Mouse (Mus musculus) mesoderm, embryonic 11.5 days (tissue): ENCODE measurements at regions not wholly inside any gene's neighbourhood (a gene's known extent, or its start where the extent isn't known, plus 50 kb on each side); places are given as distances from the start of the nearest gene placed in this dataset.
"Not testable (repeated sequence)": the region's sequence is repeated elsewhere in the genome, so short reads cannot be mapped to it uniquely, and the experiment has no call there.

Experiments used
- DNase-seq: peaks from one replicate; pipeline ENCODE4 v3.0.0-alpha.2; 2012; ENCODE audit warnings: low read depth, low spot score

DNA sequence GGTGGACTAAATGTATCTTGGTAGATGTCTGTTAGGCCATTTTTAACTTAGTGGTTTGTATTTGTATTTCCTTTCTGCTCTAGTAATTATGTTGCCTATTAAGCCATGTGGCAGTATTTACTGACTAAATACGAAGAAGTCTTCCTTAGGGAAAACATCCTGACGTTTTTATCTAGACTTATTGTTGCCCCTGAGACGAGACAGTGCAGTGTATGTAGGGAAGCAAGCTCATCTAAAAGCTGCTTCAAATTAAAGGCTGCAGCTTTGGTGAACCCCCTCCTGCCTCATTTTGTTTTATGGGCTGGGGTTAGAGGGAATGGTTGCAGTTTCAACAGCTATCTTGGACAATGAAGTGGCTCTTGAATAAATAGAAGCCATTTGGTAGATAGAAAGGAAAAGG, 54.6 kb upstream of the C1galt1 start:
- DNase-seq = peak; percentile 3

DNA sequence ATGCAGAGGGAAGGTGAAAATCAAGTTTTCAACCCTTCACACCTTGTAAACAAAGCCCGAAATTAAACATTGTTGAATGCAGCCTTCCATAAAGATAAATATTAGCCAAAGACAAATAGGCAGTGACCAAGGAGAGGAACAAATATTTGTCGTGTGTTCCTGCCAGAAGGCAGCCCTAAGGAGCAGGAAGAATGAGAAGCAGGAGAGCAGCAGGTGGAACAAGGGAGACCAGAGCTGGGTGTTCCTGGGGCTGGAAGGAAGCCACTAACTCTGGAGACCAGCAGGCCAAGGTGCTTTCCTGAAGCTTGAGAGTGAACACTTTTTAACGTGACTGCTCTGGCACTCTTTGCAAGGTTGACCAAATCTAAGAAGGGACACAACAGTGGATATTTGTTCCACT, 55.6 kb upstream of the C1galt1 start:
- DNase-seq = no peak

DNA sequence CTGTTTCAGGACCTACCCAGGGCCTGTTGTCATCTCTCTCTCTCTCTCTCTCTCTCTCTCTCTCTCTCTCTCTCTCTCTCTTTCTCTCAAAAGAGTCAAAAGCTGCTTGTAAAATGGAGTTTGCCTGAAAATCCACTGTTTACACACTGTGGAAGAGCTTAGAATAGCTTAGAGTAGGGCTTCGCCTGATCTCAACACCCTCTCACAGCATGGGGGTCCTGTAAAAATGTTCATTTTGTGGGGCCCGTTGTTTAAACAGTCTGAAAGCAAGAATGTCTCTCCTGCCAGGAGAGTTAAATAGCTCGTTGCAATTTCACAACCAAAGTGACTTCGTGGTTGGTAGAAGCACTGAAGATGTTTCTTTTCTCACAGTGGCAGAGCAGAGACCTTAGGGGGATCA, 59.2 kb upstream of the C1galt1 start:
- peak; percentile 6 for DNase-seq

DNA sequence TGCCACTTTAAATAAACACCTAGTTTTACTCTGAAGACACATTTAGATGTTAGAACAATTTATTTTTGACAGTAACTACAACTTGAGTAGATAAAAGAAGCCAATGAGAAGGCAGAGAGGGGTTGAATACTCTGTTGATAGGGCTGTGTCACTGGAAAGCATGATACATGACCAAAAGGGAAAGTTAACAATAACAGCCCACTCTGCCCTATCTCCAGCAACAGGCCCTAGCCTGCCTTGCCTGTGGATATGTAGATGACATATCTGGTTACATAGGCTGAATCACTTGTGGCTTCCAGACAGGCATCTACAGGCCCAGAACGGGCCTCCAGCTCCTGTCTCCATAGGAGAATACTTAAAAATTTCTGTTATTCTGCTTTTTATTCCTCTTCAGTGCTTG, 61.6 kb upstream of the C1galt1 start:
- no peak for DNase-seq

DNA sequence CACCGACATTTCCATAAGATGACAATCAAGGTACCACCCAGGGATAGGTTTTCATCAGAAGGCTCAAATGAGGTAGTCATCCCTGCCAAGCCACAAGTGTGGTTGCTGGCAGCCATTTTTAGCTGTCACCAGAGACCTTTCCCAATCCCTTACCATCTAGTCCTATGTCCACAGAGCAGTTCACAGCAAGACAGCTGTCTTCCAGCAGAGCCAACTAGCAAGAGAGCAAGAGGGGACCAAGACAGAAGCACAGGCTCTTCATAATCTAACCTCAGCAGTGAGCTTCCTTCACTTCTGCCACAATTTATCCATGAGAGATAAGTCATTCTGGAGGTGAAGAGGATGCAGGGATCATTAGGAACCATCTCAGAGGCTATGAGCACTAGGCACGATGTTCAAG, 64.7 kb upstream of the C1galt1 start:
- no peak for DNase-seq

DNA sequence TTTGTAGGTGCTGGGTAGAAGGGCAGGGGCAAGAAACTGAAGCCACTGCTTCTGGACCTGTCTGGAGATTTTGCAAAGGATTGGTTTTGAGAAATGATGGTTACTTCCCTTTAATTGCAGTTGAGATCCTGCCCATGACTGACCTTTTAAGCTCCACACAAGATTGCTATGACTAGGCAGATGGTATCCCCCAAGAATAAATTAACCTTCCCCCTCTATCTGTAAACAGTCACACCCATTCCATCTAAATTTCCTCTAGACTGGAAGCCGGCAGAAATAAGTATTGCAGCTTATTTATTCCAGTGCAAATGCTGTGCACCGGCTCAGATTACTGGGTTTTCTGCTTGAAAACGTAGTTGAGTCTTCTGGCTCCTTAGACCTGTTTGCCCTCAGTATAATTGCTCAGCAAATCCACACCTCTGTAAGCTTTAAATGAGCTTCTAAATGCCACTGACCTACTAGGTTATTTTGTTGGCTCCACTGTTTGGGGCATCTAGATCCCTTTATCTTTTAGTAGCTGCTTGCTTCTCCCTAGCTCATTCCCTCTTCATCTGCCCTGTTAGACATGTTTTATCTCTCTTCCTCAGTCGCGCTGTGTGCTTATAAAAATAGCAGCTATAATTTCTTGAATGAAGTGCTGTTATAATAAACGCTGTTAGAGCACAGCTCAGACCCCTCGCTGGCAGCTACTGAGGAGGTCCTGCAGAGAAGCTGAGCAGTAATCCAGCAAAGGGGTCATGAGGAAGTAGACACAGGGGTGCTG, 65.8 kb upstream of the C1galt1 start:
- no peak for DNase-seq

DNA sequence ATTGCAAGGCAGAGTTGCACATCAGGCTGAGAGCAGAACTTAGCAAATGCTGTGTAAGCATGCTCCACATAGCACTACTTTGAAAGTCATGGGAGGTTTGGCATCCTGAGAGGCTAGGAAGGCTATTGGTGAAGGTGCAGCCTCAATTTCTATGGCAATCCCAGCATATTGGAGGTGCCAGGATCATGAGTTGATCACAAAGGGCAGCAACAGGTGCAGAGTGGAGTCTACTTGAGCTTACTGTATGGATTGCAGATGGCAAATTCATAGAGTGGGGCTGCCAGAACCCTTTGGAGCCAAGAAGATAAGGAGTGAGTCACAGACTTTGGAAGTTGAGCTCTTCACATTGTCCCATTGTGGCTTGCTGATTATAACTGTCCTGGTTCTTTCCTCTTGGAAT, 75.4 kb upstream of the Asns start:
- DNase-seq = no peak

DNA sequence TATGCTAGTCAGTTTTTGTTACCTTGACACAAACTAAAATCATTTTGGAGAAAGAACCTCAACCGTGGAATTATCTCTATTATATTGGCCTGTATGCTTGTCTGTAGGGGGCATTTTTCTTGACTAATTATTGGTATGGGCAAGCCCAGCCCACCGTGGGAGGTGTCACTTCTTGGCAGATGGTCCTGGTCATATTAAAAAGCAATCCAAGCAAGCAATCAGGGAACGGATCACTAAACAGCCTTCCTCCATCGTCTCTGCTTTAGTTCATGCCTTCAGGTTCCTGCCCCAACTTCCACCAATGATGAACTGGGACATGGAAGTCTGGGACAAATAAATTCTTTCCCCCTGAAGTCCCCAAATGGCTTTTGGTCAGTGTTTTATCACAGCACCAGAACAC, 74.6 kb upstream of the Asns start:
- DNase-seq = no peak

DNA sequence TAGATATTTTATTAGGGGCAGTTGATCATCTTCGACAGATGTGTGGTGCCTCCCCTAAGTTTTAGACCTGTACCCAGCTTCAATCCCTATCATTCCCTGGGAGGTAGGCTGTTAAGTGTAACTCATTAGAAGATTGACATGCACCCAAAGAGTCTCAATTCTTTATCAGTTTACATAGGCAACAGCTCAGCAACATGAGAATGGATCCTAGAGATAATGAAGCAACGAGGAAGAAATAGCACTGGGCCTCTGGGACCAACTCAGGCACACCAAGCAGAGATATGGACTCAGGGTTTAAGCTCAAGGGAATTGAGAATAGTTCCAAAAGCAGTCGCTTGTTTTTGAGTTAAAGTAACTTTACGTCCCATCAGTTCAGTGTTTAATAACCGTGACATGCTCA, 66.3 kb upstream of the Asns start:
- DNase-seq = no peak

DNA sequence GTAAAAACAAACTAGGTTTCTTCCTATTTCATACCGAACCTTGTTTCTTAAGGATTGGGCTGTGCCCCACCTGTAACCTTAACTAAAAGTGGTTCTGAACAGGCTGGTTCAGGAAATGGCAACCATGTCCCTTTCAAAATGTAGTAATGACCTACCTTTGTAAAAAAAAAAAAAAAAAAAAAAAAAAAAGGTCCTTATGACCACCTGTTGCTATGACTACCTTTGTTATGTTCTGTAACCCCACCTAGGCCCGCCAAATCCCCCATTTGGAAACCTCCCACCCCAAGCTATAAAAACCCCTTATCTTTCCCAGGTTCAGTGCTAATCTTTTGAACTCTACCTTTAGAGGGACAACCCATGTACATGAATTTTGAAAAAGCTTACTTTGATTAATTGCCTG, 60.8 kb upstream of the Asns start:
- DNase-seq = no peak

DNA sequence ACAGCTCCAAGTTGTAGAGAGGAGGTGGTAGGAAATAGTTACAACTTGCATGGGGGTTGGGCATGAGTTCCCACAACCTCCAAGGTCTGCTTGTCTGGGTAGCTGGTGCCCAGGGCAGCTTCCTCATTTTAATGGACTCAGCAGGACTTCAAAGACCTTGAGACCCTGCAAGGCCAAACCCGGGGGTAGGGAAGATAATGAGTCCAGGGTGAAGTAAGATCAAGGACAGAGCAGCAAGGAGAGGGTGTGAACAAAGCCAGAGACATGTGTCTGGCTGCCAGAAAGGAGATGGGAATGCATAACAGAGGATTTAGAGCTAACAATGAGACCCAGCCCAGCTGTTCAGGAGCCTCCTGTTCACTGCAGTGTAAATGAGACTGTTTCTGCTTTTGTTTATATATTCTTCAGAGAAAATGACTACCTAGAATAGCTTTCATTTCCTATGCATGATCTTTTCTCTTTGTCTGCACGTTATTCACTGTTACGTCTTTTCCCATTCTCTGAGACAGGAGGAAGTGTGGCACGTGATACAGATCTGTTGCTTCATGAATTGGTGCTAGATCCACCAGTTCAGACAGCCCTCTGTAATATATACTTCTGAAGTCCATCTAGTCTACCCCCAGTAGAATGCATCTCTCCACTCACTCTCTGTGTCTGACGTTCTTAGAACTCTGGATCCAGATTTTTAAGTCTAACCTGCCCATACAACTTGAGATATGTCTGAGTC, 60.0 kb upstream of the Asns start:
- DNase-seq = no peak

DNA sequence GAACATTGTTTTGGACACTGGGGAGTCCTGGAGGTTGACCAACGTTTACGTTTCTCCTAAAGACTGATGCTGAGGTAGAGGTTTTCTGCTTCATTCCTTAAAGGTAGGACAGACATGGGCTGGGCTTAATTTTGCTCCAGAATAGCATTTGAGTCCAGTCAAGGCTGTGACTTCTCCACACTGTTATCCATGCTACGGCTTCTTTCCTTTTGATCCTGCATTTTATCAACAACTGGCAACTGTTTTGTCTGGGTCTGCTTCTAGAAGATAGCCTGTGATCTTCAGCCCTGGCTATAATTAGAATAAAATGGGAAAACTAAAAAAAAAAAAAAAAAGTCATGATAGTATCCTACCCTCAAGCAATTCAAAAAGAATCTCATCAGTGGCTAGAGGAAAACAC, 55.5 kb upstream of the Asns start:
- DNase-seq = no peak

DNA sequence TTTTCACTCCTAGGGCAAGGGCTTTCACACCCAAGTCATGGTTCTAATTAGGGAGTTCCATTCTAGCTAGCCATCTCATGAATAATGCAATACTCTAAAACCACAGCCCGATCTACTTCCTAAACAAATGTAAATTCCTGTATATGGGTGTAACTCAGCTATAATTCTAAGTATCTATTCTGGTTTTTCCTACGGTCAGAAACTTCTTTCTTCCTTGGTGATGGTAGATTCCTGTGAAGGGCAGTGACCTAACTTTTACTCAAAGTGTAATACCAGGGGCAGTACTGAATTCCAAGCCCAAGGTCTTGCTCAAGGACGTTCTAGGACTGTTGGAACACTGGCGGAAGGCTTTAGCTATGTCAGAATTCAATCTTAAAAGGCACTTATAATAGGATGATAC, 51.2 kb upstream of the Asns start:
- not testable (repeated sequence) for DNase-seq
